Mouse (Mus musculus) forebrain, embryonic 14.5 days (tissue): Measurements from ENCODE around the gene Plxdc1. TPM values are rescaled to one million over a fixed set of nuclear protein-coding genes. Genes with fewer than 3 reads are reported as not detected.

Source experiments
- microRNA-seq: library from miRNA; unstranded; fragments of <30 nt; microRNA quantifications from one replicate; pipeline ENCODE4, GENCODE M21; 2016
- polyA plus RNA-seq: library from polyadenylated mRNA; unstranded; fragments of >200 nt; fragmentation: Nextera tagmentation; extraction: Ambion mirVana; gene quantifications from 2 replicates; pipeline ENCODE4 v1.2.1, GENCODE M21; 2014

Gene Plxdc1
- polyA plus RNA-seq, 1 experiment from 2014 or later, result 0.48 TPM

Small RNA genes within 50 kb of the gene (microRNA-seq; reads per million reads assigned to microRNA genes)
- gene Gm22461 (not detected), gene Gm27597 (not detected)

Other genes starting within 250 kb of the Plxdc1 start
- gene Pip4k2b, start 241.7 kb downstream of the Plxdc1 start, polyA plus RNA-seq, result 6.0 and 6.9 TPM in 2 replicates
- gene Cwc25, start 219.9 kb downstream of the Plxdc1 start, polyA plus RNA-seq, result 9.9 and 11.1 TPM in 2 replicates
- 0.50 TPM in 1 of 2 replicates, not detected in the other for gene 1700001P01Rik, start 210.5 kb downstream of the Plxdc1 start, polyA plus RNA-seq
- gene Rpl23, start 204.0 kb downstream of the Plxdc1 start, polyA plus RNA-seq, result 348 and 451 TPM in 2 replicates
- 77.6 and 94.6 TPM in 2 replicates for gene Lasp1, start 187.4 kb downstream of the Plxdc1 start, polyA plus RNA-seq
- 20.3 and 21.5 TPM in 2 replicates for gene B230217C12Rik, start 145.7 kb downstream of the Plxdc1 start, polyA plus RNA-seq
- gene Fbxo47, start 102.3 kb downstream of the Plxdc1 start, polyA plus RNA-seq, result 0.40 and 0.65 TPM in 2 replicates
- 2.8 and 4.8 TPM in 2 replicates for gene Arl5c, start 9.7 kb upstream of the Plxdc1 start, polyA plus RNA-seq
- 22.1 and 29.2 TPM in 2 replicates for gene Cacnb1, start 36.6 kb upstream of the Plxdc1 start, polyA plus RNA-seq
- gene Rpl19, start 40.3 kb upstream of the Plxdc1 start, polyA plus RNA-seq, result 787 and 932 TPM in 2 replicates
- gene Stac2, start 67.0 kb upstream of the Plxdc1 start, polyA plus RNA-seq, result 1.1 and 2.4 TPM in 2 replicates
- gene Fbxl20, start 164.0 kb upstream of the Plxdc1 start, polyA plus RNA-seq, result 23.0 and 27.4 TPM in 2 replicates
- 54.5 and 60.6 TPM in 2 replicates for gene Med1, start 206.8 kb upstream of the Plxdc1 start, polyA plus RNA-seq
- gene Cdk12, start 216.6 kb upstream of the Plxdc1 start, polyA plus RNA-seq, result 10.0 and 10.2 TPM in 2 replicates